Mouse (Mus musculus) embryo, embryonic 11.5 days (tissue): ENCODE data around the gene Oard1.

Experiments
- DNase-seq: peaks from one replicate; pipeline ENCODE4 v3.0.0-alpha.2; 2012; ENCODE audit warnings: low read depth, low spot score

Oard1 gene

GRCm38 (mm10) chr17:48436487-48436886, 26.7 kb downstream of the Oard1 start:
- DNase-seq: no peak

GRCm38 (mm10) chr17:48437421-48437911, 27.7 kb downstream of the Oard1 start:
- peak; percentile 56 for DNase-seq

- DNase-seq: no peak
Measured at GRCm38 (mm10) chr17:48442745-48443457, 33.1 kb downstream of the Oard1 start.

- no peak for DNase-seq
Measured at GRCm38 (mm10) chr17:48443542-48444145, 33.8 kb downstream of the Oard1 start.

GRCm38 (mm10) chr17:48447675-48448074, 37.9 kb downstream of the Oard1 start:
- no peak for DNase-seq

- DNase-seq: no peak
Measured at GRCm38 (mm10) chr17:48450666-48451352, 41.0 kb downstream of the Oard1 start.

GRCm38 (mm10) chr17:48451353-48451675, 41.5 kb downstream of the Oard1 start, which contains the start of gene Tspo2:
Gene Tspo2 (minus strand): TSS chr17:48451522.
- DNase-seq: no peak

GRCm38 (mm10) chr17:48451753-48452444, 42.1 kb downstream of the Oard1 start:
- no peak for DNase-seq

GRCm38 (mm10) chr17:48453489-48453888, 43.7 kb downstream of the Oard1 start:
- DNase-seq: no peak

GRCm38 (mm10) chr17:48454190-48454589, 44.4 kb downstream of the Oard1 start:
- DNase-seq: no peak

GRCm38 (mm10) chr17:48454688-48455087, 44.9 kb downstream of the Oard1 start, which contains the start of gene Unc5cl:
Gene Unc5cl (plus strand): TSS chr17:48454901.
- no peak for DNase-seq

GRCm38 (mm10) chr17:48455955-48456354, 46.1 kb downstream of the Oard1 start:
- no peak for DNase-seq

GRCm38 (mm10) chr17:48457971-48458653, 48.3 kb downstream of the Oard1 start:
- no peak for DNase-seq

GRCm38 (mm10) chr17:48462096-48462495, 52.3 kb downstream of the Oard1 start:
- no peak for DNase-seq

- no peak for DNase-seq
Measured at GRCm38 (mm10) chr17:48463391-48463790, 53.6 kb downstream of the Oard1 start.
